Mouse (Mus musculus) spleen, postnatal 10 days (tissue): ENCODE measurements around the gene Rpl27a.

ENCODE experiments used
- DNase-seq, 2 experiments: peaks; one replicate each; pipeline ENCODE4 v3.0.0; 2021 to 2022; ENCODE audit warnings: low spot score in 2 of 2

Gene Rpl27a

DNA sequence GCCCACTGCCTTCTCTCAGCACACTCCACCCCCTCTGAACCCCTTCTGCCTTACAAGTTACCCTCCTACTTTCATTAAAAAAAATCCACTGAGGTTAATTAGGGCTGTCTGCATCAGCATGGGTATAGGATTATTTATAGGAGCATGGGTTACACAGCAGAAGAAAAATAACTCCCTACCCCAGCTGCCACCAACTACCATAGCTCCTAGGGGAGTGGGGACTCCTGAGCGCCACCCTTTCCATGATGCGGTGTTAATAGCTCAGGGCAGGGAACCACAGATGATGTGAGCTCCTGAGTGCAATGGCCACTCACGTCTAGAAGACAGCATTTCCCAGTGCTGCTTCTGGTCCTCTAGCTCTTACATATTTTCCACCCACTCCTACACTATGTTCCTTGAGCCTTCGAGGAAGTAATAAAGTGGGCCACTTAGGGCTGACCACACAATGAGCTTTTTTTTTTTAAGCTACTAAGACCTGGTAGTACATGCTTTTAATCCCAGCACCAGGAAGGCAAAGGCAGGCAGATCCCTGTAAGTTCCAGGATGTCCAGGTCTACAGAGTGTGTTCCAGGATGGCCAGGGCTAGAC lies 44.9 kb downstream of the Rpl27a start:
- DNase-seq, result no peak

DNA sequence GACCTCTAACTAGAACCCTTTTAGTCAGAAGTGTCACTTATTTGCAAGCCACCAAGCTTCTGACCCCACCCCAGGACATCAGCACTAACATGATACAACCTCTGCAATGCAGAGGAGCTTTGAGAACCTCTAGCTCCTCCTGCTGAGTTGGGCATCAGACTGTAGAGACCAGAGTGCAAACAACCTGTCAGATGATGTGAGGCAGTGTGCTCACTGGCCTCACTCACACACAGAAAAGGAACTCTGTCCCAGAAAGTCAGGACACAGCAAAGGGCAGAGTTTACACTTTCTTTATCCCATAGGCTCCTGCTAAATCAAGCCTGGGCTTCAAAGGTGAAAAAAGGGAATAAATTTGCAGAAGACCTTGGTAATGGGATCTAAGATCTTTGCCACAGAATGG lies 47.4 kb downstream of the Rpl27a start:
- DNase-seq, result no peak

DNA sequence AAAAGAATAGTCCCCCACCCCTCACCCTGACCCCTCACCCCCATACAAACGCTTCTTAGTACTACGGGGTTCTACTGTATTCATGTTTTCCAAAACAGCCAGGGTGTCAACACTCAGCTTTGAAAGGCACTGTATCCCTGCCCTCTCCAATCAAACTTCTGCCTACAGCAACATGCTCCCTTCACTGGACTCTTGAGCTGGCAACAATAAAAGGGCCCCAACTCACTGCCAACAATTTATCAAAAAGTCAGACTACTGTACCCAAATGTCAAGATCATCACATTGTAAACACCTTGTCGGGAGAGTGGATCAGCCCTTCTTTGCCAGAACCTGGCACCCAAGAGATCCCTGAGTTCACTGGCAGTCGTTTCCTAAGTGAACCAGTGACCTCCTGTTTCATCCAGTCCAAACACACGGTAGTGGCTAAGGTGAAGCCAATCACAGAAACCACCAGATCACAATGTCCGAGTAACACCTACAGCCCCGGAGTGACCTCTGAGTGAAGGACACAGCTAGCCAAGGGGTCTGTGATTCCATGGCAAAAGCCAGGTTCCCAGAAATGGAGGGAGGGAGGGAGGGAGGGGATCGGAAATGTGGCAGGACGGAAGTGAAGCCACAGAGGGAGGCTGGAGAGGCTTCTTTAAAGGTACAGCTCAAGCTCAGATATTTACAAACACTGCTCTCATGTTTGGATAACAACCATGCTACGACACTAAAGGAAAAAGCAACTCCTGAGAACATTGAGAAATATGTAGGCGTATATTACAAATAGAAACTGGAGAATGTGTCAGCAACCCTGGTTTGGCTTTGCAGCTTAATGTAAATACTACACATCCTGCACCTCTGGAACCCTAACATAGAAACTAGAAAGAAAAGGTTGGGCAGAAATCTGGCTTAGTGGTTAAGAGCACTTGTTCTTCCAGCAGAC lies 48.2 kb downstream of the Rpl27a start:
- no peak for DNase-seq

DNA sequence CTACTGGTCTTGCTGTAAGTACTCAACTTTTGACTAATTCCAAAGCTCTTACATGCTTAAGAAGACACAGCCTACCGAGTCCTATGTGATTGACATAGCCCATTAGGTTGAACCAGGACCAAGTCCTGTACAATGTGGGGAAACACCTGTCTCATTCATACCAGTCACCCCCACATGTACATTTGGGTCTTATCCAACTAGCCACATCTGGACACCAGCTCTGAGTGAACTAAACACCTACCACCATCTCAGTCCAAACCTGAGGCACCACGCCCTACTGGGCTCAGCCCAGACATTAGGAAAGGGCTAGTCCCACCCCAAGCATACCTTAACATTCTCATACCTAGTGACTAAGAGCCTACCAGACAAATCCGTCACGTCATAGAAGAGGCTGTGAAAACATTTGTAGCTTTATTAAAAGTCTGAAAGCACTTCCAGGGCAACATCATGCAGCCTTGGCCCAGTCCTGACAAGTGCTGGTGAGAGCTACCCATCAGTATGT lies 49.5 kb downstream of the Rpl27a start:
- no peak for DNase-seq
